Mouse (Mus musculus) layer of hippocampus, postnatal 36 days (tissue): ENCODE measurements around the gene Homer1. TPM values are rescaled to one million over a fixed set of nuclear protein-coding genes. Genes with fewer than 3 reads are reported as not detected.

ENCODE experiments used
- DNase-seq, 2 experiments: peaks; one replicate each; pipeline ENCODE4 v3.0.0; 2022
- total RNA-seq, 2 experiments: library from RNA; stranded (reverse); gene quantifications; 2 replicates each; pipeline ENCODE4 v1.2.3; 2021

The Homer1 gene
- total RNA-seq: 100 to 1,000 TPM; 201 to 229 TPM

- DNase-seq: no peak
Measured at GRCm38 (mm10) chr13:93299316-93299715, at the start of gene Homer1. Gene Homer1 (plus strand): TSS chr13:93299635.

DNA sequence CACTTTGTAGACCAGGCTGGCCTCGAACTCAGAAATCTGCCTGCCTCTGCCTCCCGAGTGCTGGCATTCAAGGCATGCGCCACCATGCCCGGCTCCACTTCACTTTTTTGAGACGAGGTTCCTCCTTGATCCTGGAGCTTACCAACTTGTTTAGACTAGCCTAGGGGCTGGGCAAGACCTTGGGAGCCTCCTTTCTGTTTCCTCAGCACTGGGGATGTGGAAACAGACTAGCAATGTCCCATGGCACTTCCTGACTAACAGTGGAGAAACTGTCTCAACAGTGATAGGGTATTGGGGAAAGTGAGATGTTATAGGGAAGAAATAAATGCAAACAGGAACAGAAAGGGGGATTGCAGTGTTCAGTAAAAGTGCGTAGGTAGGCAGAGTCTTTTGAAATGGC lies 47.7 kb upstream of the Homer1 start:
- no peak for DNase-seq

- no peak for DNase-seq
Measured at GRCm38 (mm10) chr13:93252175-93252574, 47.3 kb upstream of the Homer1 start.

DNA sequence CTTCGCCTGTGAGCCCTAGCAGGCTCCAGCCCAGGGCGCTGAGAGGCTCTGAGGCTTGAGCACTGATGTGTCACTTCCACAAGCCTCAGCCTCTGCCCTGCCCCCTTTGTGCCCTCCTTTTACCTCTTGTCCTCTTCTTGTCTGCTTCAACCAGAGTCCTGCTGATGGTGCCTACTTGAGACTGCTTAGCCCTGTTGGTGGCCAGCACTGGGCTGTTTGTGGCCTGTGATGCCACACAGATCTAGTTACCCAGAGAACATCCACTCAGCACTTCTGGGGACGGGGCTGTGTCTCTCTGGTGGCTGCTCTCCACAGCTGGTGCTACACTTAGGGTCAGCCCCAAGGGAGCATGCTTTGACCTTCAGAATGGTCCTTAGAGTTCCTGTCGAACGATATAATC lies 46.5 kb upstream of the Homer1 start:
- DNase-seq: no peak

DNA sequence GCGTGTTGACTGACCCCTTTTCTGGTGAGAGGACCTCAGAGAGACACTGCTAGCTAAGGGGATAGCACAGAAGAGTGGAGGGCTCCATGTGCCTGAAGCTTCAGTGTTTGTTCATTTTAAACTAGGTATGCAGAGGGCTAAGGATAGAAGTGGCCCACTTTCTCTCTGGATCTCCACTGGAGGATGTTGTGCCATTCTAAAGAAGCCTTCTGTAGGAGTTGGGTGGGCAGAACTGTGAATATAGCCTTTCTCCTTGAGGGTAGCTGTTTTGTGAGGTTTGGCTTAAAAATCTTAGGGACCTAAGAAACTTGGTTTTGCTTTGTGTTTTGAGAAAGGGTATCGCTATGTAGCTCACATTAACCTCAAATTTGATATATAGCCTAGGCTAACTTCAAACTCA lies 32.3 kb upstream of the Homer1 start:
- no peak for DNase-seq

GRCm38 (mm10) chr13:93300581-93300980 lies 1.1 kb downstream of the Homer1 start:
- DNase-seq: no peak

- no peak for DNase-seq
Measured at GRCm38 (mm10) chr13:93301060-93301459, 1.6 kb downstream of the Homer1 start.

GRCm38 (mm10) chr13:93302846-93303562 lies 3.6 kb downstream of the Homer1 start:
- no peak for DNase-seq

GRCm38 (mm10) chr13:93303563-93304250 lies 4.3 kb downstream of the Homer1 start:
- DNase-seq: peak; percentile 97 to 98

GRCm38 (mm10) chr13:93304251-93305001 lies 5.0 kb downstream of the Homer1 start:
- peak; percentile 66 to 74 for DNase-seq

DNA sequence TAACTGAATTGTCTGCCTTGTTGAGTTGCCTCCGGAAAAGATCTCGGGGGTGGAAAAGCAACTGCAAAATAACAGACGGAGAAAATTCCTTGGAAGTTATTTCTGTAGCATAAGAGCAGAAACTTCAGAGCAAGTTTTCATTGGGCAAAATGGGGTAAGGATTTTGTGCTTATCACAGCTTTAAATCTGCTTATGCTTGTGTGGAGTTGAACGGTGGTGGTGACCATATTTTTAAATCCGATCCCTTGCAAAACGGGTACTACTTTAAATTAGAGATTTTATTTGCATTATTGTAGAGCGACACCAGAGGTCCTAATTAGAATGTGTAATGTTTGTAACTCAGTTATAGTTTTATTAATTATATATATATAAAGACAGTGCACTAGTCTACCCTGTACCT lies 5.7 kb downstream of the Homer1 start:
- no peak for DNase-seq

DNA sequence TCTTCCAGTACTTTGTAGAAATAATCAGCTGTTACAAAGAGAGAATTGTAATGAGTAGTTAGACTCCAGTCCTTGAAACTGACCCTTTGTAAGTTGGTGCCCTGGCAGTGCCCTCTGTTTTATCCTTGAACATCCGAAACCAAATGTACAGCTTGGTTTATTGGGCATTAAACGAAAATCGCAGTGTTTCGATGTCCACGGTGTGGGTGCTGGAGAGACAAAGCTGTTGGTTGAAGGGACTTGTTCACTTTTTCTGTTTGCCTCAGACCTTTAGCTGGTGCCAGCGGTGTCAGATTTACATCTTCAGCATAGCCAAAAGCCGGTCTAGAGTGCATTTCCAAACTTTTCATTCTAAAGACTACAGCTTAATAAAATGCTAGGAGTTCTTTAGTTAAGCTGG lies 6.2 kb downstream of the Homer1 start:
- DNase-seq: no peak

DNA sequence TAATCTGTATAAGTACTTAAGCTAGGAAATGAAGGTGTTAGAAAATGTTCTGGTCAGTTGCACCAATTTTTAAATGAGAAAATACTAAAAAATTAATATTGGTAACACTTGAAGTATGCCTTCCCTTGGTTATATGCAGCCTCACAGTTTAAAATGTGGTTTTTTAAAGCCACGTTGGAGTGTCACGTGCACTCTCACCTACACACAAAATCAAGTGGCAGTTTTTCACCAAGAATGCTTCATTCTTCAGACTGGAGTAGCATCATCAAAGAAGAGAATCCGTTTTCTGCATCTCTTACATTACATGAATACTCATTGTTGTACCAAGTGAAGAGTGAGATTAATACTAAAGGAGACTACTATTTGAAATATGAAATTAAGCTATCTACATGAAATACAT lies 7.1 kb downstream of the Homer1 start:
- no peak for DNase-seq

- no peak for DNase-seq
Measured at GRCm38 (mm10) chr13:93307700-93308099, 8.3 kb downstream of the Homer1 start.

DNA sequence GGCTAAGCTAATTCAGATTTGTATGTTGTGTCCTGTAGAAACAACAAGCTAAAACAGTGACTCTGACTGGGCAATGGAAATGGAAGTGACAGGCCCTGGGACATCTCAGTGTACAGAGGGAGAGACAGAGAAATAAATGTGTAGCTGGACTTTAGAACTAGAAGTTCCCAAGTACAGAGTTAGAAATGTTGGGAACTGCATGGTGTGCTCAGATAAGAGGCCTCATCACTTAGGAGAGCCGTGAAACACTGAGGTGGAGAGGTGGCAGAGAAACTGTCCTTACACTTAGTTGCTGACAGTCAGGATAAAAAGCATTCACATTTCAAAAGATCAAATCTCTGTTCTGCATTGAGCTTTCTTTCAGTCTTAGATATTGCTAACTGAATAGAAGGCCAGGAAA lies 9.9 kb downstream of the Homer1 start:
- no peak for DNase-seq

DNA sequence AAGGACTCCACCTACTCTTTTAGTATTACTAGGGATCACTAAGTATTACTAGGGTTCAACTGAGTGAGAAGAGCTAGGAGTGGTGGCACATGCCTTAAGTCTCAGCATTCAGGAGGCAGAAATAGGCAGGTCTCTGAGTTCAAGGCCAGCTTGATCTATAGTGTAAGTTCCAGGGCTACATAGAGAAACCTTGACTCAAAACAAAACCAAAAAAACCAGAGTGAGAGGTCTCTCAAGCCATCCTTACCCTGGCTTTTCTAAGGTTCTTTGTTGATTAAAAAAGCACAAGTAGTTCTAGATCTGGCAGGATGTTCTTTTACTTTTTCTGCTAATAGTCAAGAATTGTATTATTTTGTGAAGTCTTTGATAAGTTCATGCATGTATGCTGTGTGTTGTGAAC lies 13.1 kb downstream of the Homer1 start:
- DNase-seq: no peak

DNA sequence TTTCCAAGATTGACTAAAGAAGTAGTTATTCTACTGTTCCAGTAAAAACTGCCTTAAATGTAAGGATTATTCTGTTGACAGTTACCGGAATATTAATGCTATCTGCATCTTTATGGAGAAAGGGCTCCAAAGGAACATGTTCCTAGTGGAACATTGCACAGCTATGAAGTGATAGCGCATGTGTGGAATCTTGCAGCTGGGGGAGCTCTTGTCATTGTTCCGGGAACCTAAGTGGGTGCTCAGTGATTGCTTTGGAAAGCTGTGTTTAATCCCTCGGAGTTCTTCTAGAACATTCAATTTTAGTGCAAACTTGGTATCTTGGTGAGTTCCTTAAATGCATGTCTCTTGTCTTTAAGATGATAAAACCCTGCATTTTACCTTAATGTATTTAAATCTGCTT lies 14.9 kb downstream of the Homer1 start:
- no peak for DNase-seq

DNA sequence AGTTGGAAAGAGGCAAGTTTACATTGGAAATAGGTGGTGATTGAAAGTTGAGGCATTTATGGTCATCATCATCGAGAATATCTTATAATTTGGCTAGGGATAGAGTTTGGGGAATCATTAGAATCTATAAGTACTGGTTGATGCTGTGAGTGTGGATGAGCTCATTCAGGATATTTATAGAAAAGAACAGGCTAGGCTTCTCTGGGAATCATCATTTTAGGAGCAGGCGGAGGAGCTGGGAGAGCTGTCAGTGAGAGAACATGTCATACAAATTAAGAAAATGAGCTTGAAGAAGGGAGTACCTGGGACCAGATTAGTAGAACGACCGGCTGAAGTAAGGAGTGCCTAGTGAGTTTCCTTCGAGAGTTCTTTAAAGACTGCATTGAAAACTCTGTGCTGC lies 20.7 kb downstream of the Homer1 start:
- DNase-seq: no peak

DNA sequence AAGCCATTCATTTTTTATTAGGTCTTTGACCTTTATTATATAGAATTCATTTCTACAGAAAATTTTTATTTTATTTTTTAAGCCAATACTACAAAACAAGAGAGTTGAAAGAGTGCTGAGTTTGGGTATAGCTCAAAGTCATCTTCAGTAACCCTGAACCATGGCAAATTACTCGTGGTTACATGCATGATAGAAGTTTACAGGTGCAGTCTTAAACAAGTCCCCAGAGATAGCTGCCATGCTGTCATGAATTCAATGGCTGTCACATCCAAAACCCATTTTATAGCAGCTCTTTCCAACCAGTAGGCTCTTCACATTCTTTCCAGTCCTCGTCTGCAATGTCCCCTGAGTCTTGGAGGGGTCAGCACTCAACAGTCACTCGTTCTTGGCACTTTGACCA lies 26.9 kb downstream of the Homer1 start:
- DNase-seq: no peak

DNA sequence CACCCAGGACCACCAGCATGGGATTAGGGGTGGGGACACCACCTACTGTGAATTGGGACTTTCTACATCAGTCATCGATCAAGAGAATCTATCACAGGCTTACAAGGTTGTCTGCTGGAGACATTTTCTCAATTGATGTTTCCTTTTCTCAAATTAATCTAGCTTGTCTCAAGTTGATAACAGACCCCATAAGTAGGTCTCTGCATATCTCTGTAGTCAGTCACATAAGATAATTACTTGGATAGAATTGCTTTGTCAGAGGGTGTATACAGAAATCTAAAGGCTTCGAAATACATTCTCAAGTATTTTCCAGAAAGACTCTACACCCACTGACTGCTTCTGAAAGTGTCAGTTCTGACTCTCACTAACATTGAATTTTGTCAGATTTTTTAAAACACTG lies 32.3 kb downstream of the Homer1 start:
- DNase-seq: no peak

DNA sequence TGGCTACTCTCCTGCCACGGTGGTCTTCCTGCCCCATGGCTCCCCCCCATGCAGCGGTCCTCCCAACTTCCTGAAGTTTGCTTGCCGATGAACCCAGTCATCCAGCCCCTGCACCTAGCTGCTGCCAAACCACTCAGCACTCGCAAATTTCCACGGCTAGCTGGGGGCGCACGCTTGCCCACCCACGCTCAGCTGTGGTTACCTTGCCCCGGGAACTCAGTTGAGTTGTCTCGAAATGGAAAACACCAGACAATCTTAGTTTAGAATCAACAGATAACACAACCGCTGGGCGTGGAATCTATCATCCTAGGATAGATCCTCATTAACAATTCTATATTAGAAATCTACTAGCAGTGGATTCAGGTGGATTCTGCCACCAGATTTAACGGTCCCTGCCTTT lies 33.1 kb downstream of the Homer1 start:
- no peak for DNase-seq

- DNase-seq: no peak
Measured at GRCm38 (mm10) chr13:93335337-93335736, 35.9 kb downstream of the Homer1 start.

GRCm38 (mm10) chr13:93338394-93338793 lies 39.0 kb downstream of the Homer1 start:
- no peak for DNase-seq
